Mouse (Mus musculus) hindbrain, embryonic 13.5 days (tissue): ENCODE measurements around the gene Lamb3. TPM values are rescaled to one million over a fixed set of nuclear protein-coding genes. Genes with fewer than 3 reads are reported as not detected.

ENCODE experiments used
- polyA plus RNA-seq: library from polyadenylated mRNA; unstranded; fragments of >200 nt; fragmentation: Nextera tagmentation; extraction: Ambion mirVana; gene quantifications from 2 replicates; pipeline ENCODE4 v1.2.1, GENCODE M21; 2015

The Lamb3 gene
- polyA plus RNA-seq, 1 experiment from 2014 or later, result 0.73 TPM

Other genes with a start within 250 kb of the Lamb3 start
- gene Syt14, start 171.9 kb upstream of the Lamb3 start, polyA plus RNA-seq, result 7.5 and 7.8 TPM in 2 replicates
- gene Diexf, start 77.4 kb upstream of the Lamb3 start, polyA plus RNA-seq, result 7.1 and 7.4 TPM in 2 replicates
- 0.62 and 0.82 TPM in 2 replicates for gene Irf6, start 54.6 kb upstream of the Lamb3 start, polyA plus RNA-seq
- gene A130010J15Rik, start 39.7 kb upstream of the Lamb3 start, polyA plus RNA-seq, result 12.9 and 13.5 TPM in 2 replicates
- 2.1 and 2.8 TPM in 2 replicates for gene Traf3ip3, start 6.0 kb upstream of the Lamb3 start, polyA plus RNA-seq
- not detected in 2 replicates for gene Hsd11b1, start 56.4 kb downstream of the Lamb3 start, polyA plus RNA-seq
- 6.2 and 6.5 TPM in 2 replicates for gene G0s2, start 65.5 kb downstream of the Lamb3 start, polyA plus RNA-seq
- gene Camk1g, start 162.6 kb downstream of the Lamb3 start, polyA plus RNA-seq, result 31.7 and 35.5 TPM in 2 replicates